Mouse (Mus musculus) leukemia stem cell, adult 10-12 weeks (primary cell): ENCODE measurements around the gene Gm20908. TPM values are rescaled to one million over a fixed set of nuclear protein-coding genes. Genes with fewer than 3 reads are reported as not detected.

Experiments used
- polyA plus RNA-seq: library from polyadenylated mRNA; stranded (reverse); fragments of >175 nt; gene quantifications from 2 replicates; pipeline ENCODE4 v1.2.3, GENCODE M21; 2012; ENCODE audit warnings: low replicate concordance

Gene Gm20908
- not detected in 2 replicates for polyA plus RNA-seq

DNA sequence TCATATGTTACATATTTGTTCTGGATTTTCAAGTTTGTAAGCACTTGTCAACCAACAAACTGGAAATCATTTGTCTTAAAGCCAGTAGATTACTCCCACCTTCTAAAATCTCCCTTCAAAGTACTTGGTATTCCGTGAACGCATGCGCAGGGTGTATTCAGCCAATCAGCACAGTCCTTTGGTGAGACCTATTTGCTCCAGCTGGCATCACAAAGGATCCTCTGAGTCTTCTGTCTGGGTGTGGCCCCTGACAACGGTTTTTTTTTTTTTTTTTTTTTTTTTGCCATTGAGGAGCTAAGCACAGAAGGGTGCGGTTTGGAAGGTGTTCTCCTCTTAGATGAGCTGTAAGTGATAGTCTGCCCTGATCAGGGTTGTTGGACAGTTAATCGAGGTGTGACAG lies at the start of gene Gm20908:
Gene Gm20908, plus strand, starts transcription at position 301 of the 400 bp plus-strand sequence.

